Mouse (Mus musculus) central nervous system, embryonic 11.5 days (tissue): ENCODE measurements around the gene Gm38393. TPM values are rescaled to one million over a fixed set of nuclear protein-coding genes. Genes with fewer than 3 reads are reported as not detected.

ENCODE experiments used
- polyA plus RNA-seq: library from polyadenylated mRNA; depleted of rRNA; stranded (reverse); fragments of >200 nt; gene quantifications from 2 replicates; pipeline ENCODE4 v1.2.3, GENCODE M21; 2012; rRNA removed

Gm38393 gene
- polyA plus RNA-seq: 6.6 and 12.5 TPM in 2 replicates

DNA sequence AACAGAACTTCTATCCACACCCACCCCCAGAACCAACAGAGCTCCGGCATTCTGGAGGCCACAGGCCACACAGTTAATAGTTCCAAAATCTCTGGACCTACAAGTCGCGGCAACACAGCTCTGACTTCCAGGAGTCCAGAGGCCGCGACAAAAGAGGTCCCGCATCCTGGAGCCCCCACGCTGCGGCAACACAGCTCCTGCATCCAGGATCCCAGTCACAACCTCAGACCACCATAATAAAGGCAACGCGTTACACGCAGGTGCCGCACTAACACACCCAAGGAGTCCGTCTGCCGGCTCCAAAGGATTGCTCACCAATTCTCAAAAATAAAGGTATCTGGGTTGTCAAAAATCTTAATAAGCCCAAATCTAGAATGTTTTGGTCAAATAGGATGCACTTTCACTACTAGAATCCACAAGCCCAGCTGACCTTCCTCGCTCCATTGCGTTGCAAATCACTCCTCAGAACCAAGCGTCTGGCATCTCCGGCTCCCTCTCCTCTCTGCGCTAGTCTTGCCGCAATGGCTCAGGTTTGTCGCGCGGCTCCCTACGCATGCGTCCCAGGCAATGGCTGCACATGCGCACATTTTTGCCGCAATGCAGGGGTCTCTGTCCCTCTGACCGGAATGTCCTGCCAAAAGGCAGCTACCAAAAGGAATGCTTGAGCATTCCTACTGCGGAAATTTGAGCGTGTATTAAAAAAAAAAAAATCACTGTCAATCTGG, at the start of gene Gm38393, which contains the start of gene Snurf:
Gene Gm38393 (minus strand): TSS at position 459 of the 725 bp plus-strand sequence.
Gene Snurf (minus strand): TSS at position 444 of the 725 bp plus-strand sequence.

Other genes starting within 250 kb of the Gm38393 start
- 12.2 and 81.7 TPM in 2 replicates for gene Snurf, start within 50 bp of the Gm38393 start, polyA plus RNA-seq
- gene Snrpn, start 135.2 kb upstream of the Gm38393 start, polyA plus RNA-seq: 91.4 and 99.9 TPM in 2 replicates